Mouse (Mus musculus) CH12.LX (cell line): ENCODE results near the gene Txndc16. TPM values are rescaled to one million over a fixed set of nuclear protein-coding genes. Genes with fewer than 3 reads are reported as not detected.
A peak's percentile ranks its signal among the peaks of the same experiment; 100 is the strongest.

Source experiments
- DNase-seq: peaks from one replicate; pipeline ENCODE4 v3.0.0-alpha.2; 2013; ENCODE audit errors: extremely low read depth
- H3K27ac ChIP-seq: 2 replicates; pipeline ENCODE4 v1.5.1; 2012; ENCODE audit warnings: low read depth, mild to moderate bottlenecking, control low read depth, moderate library complexity; ENCODE audit not compliant: insufficient read depth
- H3K27me3 ChIP-seq: replicated peaks from 2 replicates; pipeline ENCODE3; 2012; ENCODE audit warnings: inconsistent platforms
- H3K36me3 ChIP-seq, 2 experiments: replicated peaks in 1 of 2; 2 replicates each; pipeline versions ENCODE3 to v1.6.1; 2012; ENCODE audit warnings: inconsistent platforms in 1 of 2, low read length in 1 of 2, mild to moderate bottlenecking in 1 of 2, mixed read lengths in 1 of 2, moderate library complexity in 1 of 2; ENCODE audit not compliant: control insufficient read depth in 1 of 2, insufficient read depth in 1 of 2
- H3K4me1 ChIP-seq, 2 experiments: 2 replicates each; pipeline ENCODE4 v1.6.1; 2012; ENCODE audit warnings: inconsistent platforms in 1 of 2, moderate library complexity in 1 of 2; ENCODE audit not compliant: insufficient read depth in 2 of 2, control insufficient read depth in 1 of 2
- H3K4me2 ChIP-seq: 2 replicates; pipeline ENCODE4 v1.6.1; 2012; ENCODE audit warnings: low read depth, mild to moderate bottlenecking, control low read depth; ENCODE audit not compliant: poor library complexity, insufficient read depth, severe bottlenecking
- H3K4me3 ChIP-seq, 3 experiments: fragments of 150-350 bp in 1 of 3; sonication (generic) in 1 of 3; replicated peaks in 1 of 3; 2 replicates each; pipeline versions ENCODE3 to v1.5.1; 2011 to 2012; ENCODE audit warnings: low read depth in 2 of 3, low read length in 2 of 3, mild to moderate bottlenecking in 2 of 3, moderate library complexity in 2 of 3, control low read depth in 1 of 3, improper control_type of control experiment in 1 of 3, inconsistent platforms in 1 of 3, mixed read lengths in 1 of 3; ENCODE audit not compliant: poor library complexity in 1 of 3
- H3K79me2 ChIP-seq: replicated peaks from 2 replicates; pipeline ENCODE4 v1.6.1; 2012; ENCODE audit warnings: mild to moderate bottlenecking, moderate library complexity; ENCODE audit not compliant: control insufficient read depth, poor library complexity, insufficient read depth, severe bottlenecking; ENCODE audit errors: extremely low read depth
- H3K9ac ChIP-seq: 2 replicates; pipeline ENCODE4 v1.6.1; 2012; ENCODE audit warnings: low read depth, mild to moderate bottlenecking, control low read depth, moderate library complexity; ENCODE audit not compliant: insufficient read depth
- H3K9me3 ChIP-seq: replicated peaks from 2 replicates; pipeline ENCODE3; 2012; ENCODE audit warnings: low read length, inconsistent platforms, mixed read lengths
- BHLHE40 ChIP-seq: IDR thresholded peaks from 2 replicates; pipeline ENCODE4 v1.6.1; 2011; ENCODE audit warnings: mild to moderate bottlenecking, low read depth, low read length, improper control_type of control experiment
- CHD1 ChIP-seq: IDR thresholded peaks from 2 replicates; pipeline ENCODE4 v1.6.1; 2012; ENCODE audit warnings: low read depth, low read length, improper control_type of control experiment, inconsistent platforms
- E2F4 ChIP-seq: IDR thresholded peaks from 2 replicates; pipeline ENCODE4 v1.6.1; 2011; ENCODE audit warnings: low read depth, low read length, improper control_type of control experiment; ENCODE audit not compliant: insufficient replicate concordance
- MEF2A ChIP-seq: IDR thresholded peaks from 2 replicates; pipeline ENCODE4 v1.6.1; 2014; ENCODE audit warnings: low read depth, mild to moderate bottlenecking, inconsistent platforms, low read length, improper control_type of control experiment, borderline replicate concordance
- PAX5 ChIP-seq: IDR thresholded peaks from 2 replicates; pipeline ENCODE4 v1.6.1; 2012; ENCODE audit warnings: low read length, inconsistent platforms, mixed read lengths
- SMC3 ChIP-seq: IDR thresholded peaks from 2 replicates; pipeline ENCODE4 v1.6.1; 2011; ENCODE audit warnings: low read depth, low read length, improper control_type of control experiment
- TBP ChIP-seq: conservative IDR thresholded peaks from 2 replicates; pipeline ENCODE4 v1.6.1; 2011; ENCODE audit warnings: low read depth, low read length, improper control_type of control experiment
- TCF12 ChIP-seq: IDR thresholded peaks from 2 replicates; pipeline ENCODE4 v1.6.1; 2014; ENCODE audit warnings: low read depth, mild to moderate bottlenecking, inconsistent platforms, low read length, improper control_type of control experiment
- UBTF ChIP-seq: IDR thresholded peaks from 2 replicates; pipeline ENCODE4 v1.6.1; 2012; ENCODE audit warnings: low read depth, mild to moderate bottlenecking, inconsistent platforms, low read length, improper control_type of control experiment, moderate library complexity
- USF1 ChIP-seq: IDR thresholded peaks from 2 replicates; pipeline ENCODE4 v1.6.1; 2014; ENCODE audit warnings: low read depth, mild to moderate bottlenecking, inconsistent platforms, low read length, improper control_type of control experiment
- USF2 ChIP-seq: conservative IDR thresholded peaks from 2 replicates; pipeline ENCODE4 v1.6.1; 2011; ENCODE audit warnings: low read depth, low read length, improper control_type of control experiment
- ZC3H11A ChIP-seq: IDR thresholded peaks from 2 replicates; pipeline ENCODE4 v1.6.1; 2012; ENCODE audit warnings: low read depth, mild to moderate bottlenecking, inconsistent platforms, low read length, improper control_type of control experiment
- ZKSCAN1 ChIP-seq: IDR thresholded peaks from 2 replicates; pipeline ENCODE4 v1.6.1; 2012; ENCODE audit warnings: low read depth, inconsistent platforms, low read length, improper control_type of control experiment, borderline replicate concordance
- dilution Hi-C: fragments of 300-500 bp; cut with MboI; formaldehyde crosslinking; loops from 2 replicates; pipeline ENCODE4 v1.14.3; 2020; ENCODE audit warnings: low sequenced_read_pairs; ENCODE audit not compliant: extremely low pct_unique_long_range_greater_than_20kb, extremely low pct_ligation_motif_present
- in situ Hi-C: fragments of 300-500 bp; cut with MboI; formaldehyde crosslinking; loops from 3 replicates; pipeline ENCODE4 v1.14.3; 2019; ENCODE audit warnings: low sequenced_read_pairs, low pct_ligation_motif_present, low pct_unique_long_range_greater_than_20kb, mixed read lengths
- polyA plus RNA-seq: library from polyadenylated mRNA; unstranded; fragments of >175 nt; gene quantifications from 2 replicates; pipeline ENCODE4 v1.2.1, GENCODE M21; 2012; ENCODE audit warnings: low read depth; ENCODE audit not compliant: insufficient read length
- total RNA-seq, 2 experiments: library from RNA; depleted of rRNA; stranded (reverse); fragments of 300-350 nt in 1 of 2; fragments of >200 nt in 1 of 2; gene quantifications; 2 replicates each; pipeline ENCODE4 v1.2.3; 2012 to 2014

The Txndc16 gene
- total and polyA plus RNA-seq, 3 experiments = 7.8 to 15.2 (median 8.0) TPM

DNA sequence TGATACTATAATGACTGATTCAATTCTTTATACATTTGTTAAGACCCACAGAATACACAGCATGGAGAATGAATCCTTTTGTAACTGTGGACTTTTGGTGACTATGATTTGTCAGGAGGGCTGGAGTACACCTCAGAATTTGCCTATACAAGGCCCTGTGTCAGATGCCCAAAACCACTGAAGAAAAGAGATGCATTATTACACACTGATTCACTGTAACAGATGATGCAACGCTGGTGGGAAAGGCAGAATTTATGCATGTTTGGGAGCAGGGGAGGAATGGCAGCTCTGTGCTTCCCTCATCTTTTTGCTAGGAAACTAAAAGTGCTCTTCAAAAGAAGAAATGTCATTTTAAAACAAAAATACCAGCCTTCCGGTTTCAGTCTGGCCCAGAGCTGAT, 29.1 kb downstream of the Txndc16 start:
- Histone ChIP-seq H3K36me3 (peaks cover 0 to 2% of the 10 kb centered on the region in 2 experiments), H3K4me3 (no peak overlapping the region), H3K9me3 (no peaks in the 10 kb centered on the region), H3K79me2 (no peaks in the 10 kb centered on the region)
- in situ Hi-C loops = no loop called here
- no peak for DNase-seq
- TF ChIP-seq TCF12 (no peak), PAX5 (no peak), BHLHE40 (no peak), SMC3 (no peak), ZC3H11A (no peak), USF2 (no peak)
- TF ChIP-seq, all 38 proteins: peak for 0
- no peaks in the 10 kb centered on the region for H3K27me3 ChIP-seq
- H3K9ac ChIP-seq = no peak overlapping the region
- H3K4me1 ChIP-seq = peaks cover 0 to 7% of the 10 kb centered on the region in 2 experiments; a peak in 2 of 4 replicates
- no peak overlapping the region for H3K4me2 ChIP-seq
- H3K27ac ChIP-seq = no peak overlapping the region
- dilution Hi-C loops = no loop called here

DNA sequence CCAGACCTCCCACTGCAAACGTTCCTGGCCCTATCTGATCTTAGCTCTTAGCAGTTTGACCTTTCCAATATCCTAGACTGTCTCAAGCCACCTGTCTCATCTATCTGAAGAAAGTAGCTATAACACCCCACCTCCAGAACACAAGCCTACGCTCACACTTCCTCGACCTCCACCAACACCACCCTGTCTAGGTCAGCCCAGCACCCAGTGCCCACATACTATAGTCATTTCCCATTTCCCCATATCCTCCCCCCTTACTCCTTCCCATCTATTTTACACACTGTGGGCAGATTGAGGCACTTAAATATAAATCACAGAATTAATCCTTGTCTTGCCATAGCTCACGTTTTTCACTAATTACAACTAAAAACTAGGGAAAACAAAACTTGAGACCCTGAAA, 38.5 kb downstream of the Txndc16 start:
- H3K79me2 ChIP-seq = no peaks in the 10 kb centered on the region
- in situ Hi-C loops (no loop called here), dilution Hi-C loops (no loop called here)
- no peaks in the 10 kb centered on the region for H3K9me3 ChIP-seq
- peaks cover 0 to 12% of the 10 kb centered on the region in 2 experiments for H3K36me3 ChIP-seq
- no peak overlapping the region for H3K4me3 ChIP-seq
- H3K27me3 ChIP-seq = no peaks in the 10 kb centered on the region
- no peak overlapping the region for H3K27ac ChIP-seq
- no peak overlapping the region for H3K9ac ChIP-seq
- no peak for DNase-seq
- TF ChIP-seq UBTF = no peak
- no peak for TF ChIP-seq USF1
- no peak for TF ChIP-seq ZKSCAN1
- TF ChIP-seq CHD1 = no peak
- no peak for TF ChIP-seq E2F4
- TF ChIP-seq MEF2A = no peak
- peaks cover 0 to 4% of the 10 kb centered on the region in 2 experiments; a peak in 1 of 4 replicates for H3K4me1 ChIP-seq
- H3K4me2 ChIP-seq = no peak overlapping the region

DNA sequence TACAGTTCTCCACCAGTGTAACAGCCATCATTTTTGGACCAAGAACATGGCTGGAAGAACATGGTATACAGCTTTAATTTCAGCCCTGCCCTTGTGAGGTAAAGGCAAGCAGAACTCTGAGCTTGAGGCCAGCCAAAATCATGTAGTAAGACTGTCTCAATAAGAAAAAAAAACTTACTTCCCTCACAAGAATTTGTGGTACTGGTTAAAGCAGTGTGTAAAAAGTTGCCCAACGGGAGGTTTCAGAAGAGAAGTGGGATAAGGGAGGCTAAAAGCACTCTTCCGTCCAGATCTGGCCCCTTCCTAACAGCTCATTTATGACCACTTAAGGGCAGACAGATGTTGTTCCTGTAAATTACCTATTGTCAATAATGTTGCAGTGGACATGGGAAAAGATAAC, 40.5 kb downstream of the Txndc16 start:
- Histone ChIP-seq H3K79me2 (no peaks in the 10 kb centered on the region), H3K4me1 (peaks cover 0 to 10% of the 10 kb centered on the region in 2 experiments; a peak in 1 of 4 replicates), H3K4me3 (no peak overlapping the region), H3K36me3 (peaks cover 0 to 10% of the 10 kb centered on the region in 2 experiments), H3K27me3 (no peaks in the 10 kb centered on the region), H3K27ac (no peak overlapping the region), H3K9me3 (no peaks in the 10 kb centered on the region), H3K4me2 (no peak overlapping the region), H3K9ac (no peak overlapping the region)
- in situ Hi-C loops = no loop called here
- DNase-seq = no peak
- no peak for TF ChIP-seq USF1
- TF ChIP-seq TBP = peak; percentile 74
- dilution Hi-C loops = no loop called here
